Mouse (Mus musculus) limb, embryonic 10.5 days (tissue): ENCODE data around the gene Erf. TPM values are rescaled to one million over a fixed set of nuclear protein-coding genes. Genes with fewer than 3 reads are reported as not detected.
A peak's percentile ranks its signal among the peaks of the same experiment; 100 is the strongest.

Experiments
- DNase-seq: peaks from one replicate; pipeline ENCODE4 v3.0.0-alpha.2; 2017; ENCODE audit warnings: low spot score
- H3K27ac ChIP-seq: fragments of 300-500 bp; sonication (generic); 2 replicates; pipeline ENCODE4 v1.5.1; 2016; ENCODE audit warnings: mild to moderate bottlenecking
- H3K27me3 ChIP-seq: fragments of 300-500 bp; sonication (generic); 2 replicates; pipeline ENCODE4 v1.6.1; 2016; ENCODE audit warnings: low read depth, mild to moderate bottlenecking; ENCODE audit not compliant: poor library complexity, severe bottlenecking
- H3K36me3 ChIP-seq: fragments of 300-500 bp; sonication (generic); 2 replicates; pipeline ENCODE4 v1.6.1; 2016; ENCODE audit warnings: mild to moderate bottlenecking, moderate library complexity
- H3K4me1 ChIP-seq: fragments of 300-500 bp; sonication (generic); 2 replicates; pipeline ENCODE4 v1.6.1; 2016
- H3K4me3 ChIP-seq: fragments of 300-500 bp; sonication (generic); 2 replicates; pipeline ENCODE4 v1.5.1; 2016; ENCODE audit warnings: mild to moderate bottlenecking, moderate library complexity
- H3K9me3 ChIP-seq: fragments of 300-500 bp; sonication (generic); replicated peaks from 2 replicates; pipeline ENCODE4 v1.6.1; 2016; ENCODE audit warnings: mild to moderate bottlenecking
- WGBS: fragments of 180-500 bp; shearing (Covaris S2); methylation state at CpG from one replicate; pipeline ENCODE4 v1.1.7; 2016; 5-methylcytosine and 5-hydroxymethylcytosine counted together
- polyA plus RNA-seq: library from polyadenylated mRNA; unstranded; fragments of >200 nt; fragmentation: Nextera tagmentation; extraction: Ambion mirVana; gene quantifications from 2 replicates; pipeline ENCODE4 v1.2.1, GENCODE M21; 2016

The Erf gene
- polyA plus RNA-seq = 14.2 and 16.6 TPM in 2 replicates

DNA sequence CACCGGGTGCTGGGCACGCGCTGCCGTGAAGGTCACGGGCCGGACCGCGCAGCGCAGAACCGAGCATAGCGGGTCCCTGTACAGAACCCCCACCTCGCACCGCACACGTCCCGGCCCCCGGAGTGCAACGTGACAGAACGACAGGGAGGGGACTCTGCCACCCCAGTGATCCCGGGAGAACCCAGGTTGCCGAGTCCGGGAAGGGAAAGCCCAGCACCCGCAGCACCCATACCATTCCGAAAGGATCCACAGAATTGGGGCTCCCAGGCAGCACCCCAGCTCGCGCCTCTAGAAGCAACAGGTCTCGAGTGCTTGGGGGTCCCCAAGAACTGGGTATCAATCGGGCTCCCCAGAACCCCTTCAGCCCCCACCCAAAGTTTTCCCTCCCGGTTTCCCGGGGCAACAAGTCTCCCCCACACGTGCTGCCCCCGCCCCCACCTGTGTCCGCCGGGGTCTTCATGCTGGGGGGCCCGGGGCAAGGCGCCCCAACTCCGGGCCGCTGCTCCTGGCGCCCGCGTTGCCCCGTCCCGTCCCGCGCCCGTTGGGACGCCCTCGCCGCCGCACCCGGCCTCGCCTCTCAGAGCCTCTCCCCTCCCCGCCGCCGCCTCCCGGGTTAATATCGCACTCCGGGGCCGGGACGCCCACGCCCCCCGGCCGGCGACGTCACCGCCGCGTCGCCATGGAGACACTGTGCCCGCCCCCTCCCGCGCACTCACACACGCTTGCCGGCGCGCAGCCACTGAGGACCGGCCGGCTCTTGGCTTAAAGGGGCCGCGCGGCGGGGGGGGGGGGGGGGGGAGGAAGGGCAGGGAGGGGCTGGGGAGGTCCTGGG, at the start of gene Erf:
Erf (minus strand) TSS at position 621 of the 832 bp plus-strand sequence.
- H3K4me1 ChIP-seq = peaks cover 49% of the 10 kb centered on the region
- DNase-seq = peak; percentile 99
- under 1% methylated on average over 78 of the region's 81 CpGs for WGBS

DNA sequence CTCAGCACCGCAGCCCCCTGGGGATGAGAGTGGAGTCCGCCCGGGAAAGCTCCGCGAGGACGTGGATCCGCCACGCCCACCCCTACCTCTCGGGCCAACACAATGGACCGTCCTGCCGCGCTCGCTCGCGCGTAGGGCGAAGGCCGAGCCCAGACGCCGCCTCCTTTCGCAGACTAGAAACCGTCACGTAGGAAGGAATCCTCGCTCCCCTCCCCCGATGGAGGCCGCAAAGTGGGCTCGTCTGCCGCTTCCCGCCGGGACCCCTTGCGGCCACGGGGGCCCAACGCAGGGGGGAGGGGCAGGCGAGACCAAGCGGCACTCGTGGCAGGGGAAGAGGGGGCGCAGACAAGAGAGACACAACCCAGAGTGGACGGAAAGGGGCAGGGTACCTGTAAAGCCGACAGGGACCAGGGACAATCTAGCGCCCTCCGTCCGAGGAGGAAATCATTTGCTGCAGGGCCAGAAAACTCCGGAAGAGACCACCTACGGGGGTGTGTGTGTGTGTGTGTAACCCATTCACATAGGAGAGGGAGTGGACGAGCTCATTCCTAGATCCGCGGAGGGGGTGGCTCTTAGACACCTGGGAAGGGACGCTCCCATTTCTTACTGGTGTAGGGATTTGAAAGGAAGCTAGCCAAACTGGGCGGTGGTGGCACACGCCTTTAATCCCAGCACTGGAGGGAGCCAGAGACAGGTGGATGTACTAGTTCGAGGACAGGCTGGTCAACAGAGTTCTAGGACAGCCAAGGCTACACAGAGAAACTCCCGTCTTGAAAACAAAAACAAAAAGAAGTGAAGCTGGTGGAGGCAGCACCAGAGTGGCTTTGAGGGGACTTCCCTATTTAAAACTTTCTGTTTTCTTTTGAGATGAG, 47.1 kb upstream of the Erf start, which contains the start of gene Pafah1b3:
Pafah1b3 (minus strand) TSS at position 533 of the 872 bp plus-strand sequence.
- peaks cover 38% of the 10 kb centered on the region for H3K36me3 ChIP-seq
- WGBS = under 1% methylated on average over 52 of the region's 52 CpGs
- H3K4me1 ChIP-seq = peaks cover 38% of the 10 kb centered on the region
- no peaks in the 10 kb centered on the region for H3K9me3 ChIP-seq
- no peaks in the 10 kb centered on the region for H3K27me3 ChIP-seq
- peak within 1 kb of the TSS; percentile 98 for H3K27ac ChIP-seq
- peak; percentile 90 for DNase-seq
- peak within 1 kb of the TSS; percentile 95 for H3K4me3 ChIP-seq

More for the DNA sequence above, at the start of gene Erf:
- H3K36me3 ChIP-seq = peaks cover 32% of the 10 kb centered on the region
- H3K27me3 ChIP-seq = no peaks in the 10 kb centered on the region
- peak within 1 kb of the TSS; percentile 99 for H3K4me3 ChIP-seq
- H3K27ac ChIP-seq = peak within 1 kb of the TSS; percentile 97
- no peaks in the 10 kb centered on the region for H3K9me3 ChIP-seq

DNA sequence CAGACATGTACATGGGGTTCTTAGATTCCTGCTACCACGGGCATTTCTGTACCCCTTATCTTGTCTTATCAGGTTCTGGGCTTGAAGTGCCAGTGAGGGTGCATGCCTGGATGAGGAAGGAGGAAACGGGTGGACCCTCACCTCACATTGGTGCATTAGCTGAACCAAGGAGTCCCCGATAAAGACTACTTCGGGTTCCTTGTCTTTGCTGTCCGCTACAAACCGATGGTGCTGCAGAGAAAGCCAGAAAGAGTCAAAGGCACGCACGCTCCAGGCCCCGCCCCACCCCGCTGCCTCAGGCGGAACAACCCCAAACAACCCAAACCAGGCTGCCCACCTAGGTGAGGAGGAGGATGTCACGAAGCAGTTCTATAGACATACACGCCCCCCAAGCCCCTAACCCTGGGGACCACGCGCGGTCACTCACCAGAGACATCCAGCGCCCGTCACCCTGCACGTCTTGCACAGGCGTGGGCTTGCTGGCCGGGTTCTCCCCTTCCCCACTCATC, 46.4 kb upstream of the Erf start:
- 2% methylated on average over 21 of the region's 21 CpGs for WGBS
- Histone ChIP-seq H3K4me3 (peak overlapping the region; percentile 95), H3K9me3 (no peaks in the 10 kb centered on the region), H3K27ac (peak overlapping the region; percentile 98), H3K4me1 (peaks cover 38% of the 10 kb centered on the region), H3K27me3 (no peaks in the 10 kb centered on the region), H3K36me3 (peaks cover 45% of the 10 kb centered on the region)
- DNase-seq = peak; percentile 77

GRCm38 (mm10) chr7:25294960-25295722, 44.6 kb upstream of the Erf start:
- Histone ChIP-seq H3K9me3 (no peaks in the 10 kb centered on the region), H3K36me3 (peaks cover 64% of the 10 kb centered on the region), H3K27ac (no peak overlapping the region), H3K27me3 (no peaks in the 10 kb centered on the region), H3K4me3 (no peak overlapping the region; the same call in 1 of the 2 replicates), H3K4me1 (peaks cover 32% of the 10 kb centered on the region)
- DNase-seq = no peak
- WGBS = 90% methylated on average over 12 of the region's 12 CpGs

- Histone ChIP-seq H3K4me3 (no peak overlapping the region), H3K4me1 (peaks cover 32% of the 10 kb centered on the region), H3K9me3 (no peaks in the 10 kb centered on the region), H3K27ac (no peak overlapping the region), H3K27me3 (no peaks in the 10 kb centered on the region), H3K36me3 (peaks cover 70% of the 10 kb centered on the region)
- WGBS = 90% methylated on average over 4 of the region's 4 CpGs
- no peak for DNase-seq
Measured at GRCm38 (mm10) chr7:25294495-25294894, 43.9 kb upstream of the Erf start.

DNA sequence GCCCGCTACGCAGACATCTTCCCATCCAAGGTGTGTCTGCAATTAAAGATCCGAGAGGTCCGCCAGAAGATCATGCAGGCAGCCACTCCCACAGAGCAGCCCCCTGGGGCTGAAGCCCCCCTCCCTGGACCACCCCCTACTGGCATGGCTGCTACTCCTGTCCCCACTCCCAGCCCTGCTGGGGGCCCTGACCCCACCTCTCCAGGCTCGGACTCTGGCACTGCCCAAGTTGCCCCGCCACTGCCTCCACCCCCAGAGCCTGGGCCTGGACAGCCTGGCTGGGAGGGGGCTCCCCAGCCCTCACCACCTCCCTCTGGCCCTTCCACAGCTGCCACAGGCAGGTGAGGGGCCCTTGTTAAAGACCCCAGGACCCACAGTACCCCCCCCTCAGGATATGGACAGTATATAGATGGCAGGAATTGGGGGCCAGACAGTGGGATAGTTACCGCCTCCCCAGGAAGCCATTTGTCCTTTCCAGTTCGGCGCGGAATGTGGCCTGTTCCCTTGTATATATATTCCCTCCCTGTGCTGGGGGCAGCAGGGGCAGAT, 42.7 kb upstream of the Erf start:
- peaks cover 29% of the 10 kb centered on the region for H3K4me1 ChIP-seq
- no peak for DNase-seq
- no peaks in the 10 kb centered on the region for H3K27me3 ChIP-seq
- WGBS = 92% methylated on average over 9 of the region's 10 CpGs
- H3K27ac ChIP-seq = no peak overlapping the region
- peak overlapping the region; percentile 3; the same call in 1 of the 2 replicates for H3K4me3 ChIP-seq
- peaks cover 83% of the 10 kb centered on the region for H3K36me3 ChIP-seq
- H3K9me3 ChIP-seq = no peaks in the 10 kb centered on the region

GRCm38 (mm10) chr7:25292107-25292506, 41.5 kb upstream of the Erf start:
- Histone ChIP-seq H3K4me1 (peaks cover 21% of the 10 kb centered on the region), H3K9me3 (no peaks in the 10 kb centered on the region), H3K4me3 (0 out of 2 replicates have a peak overlapping the region, but pooled peaks have one; percentile 10), H3K27me3 (no peaks in the 10 kb centered on the region), H3K27ac (no peak overlapping the region), H3K36me3 (peaks cover 94% of the 10 kb centered on the region)
- WGBS = 82% methylated on average over 7 of the region's 7 CpGs
- no peak for DNase-seq

DNA sequence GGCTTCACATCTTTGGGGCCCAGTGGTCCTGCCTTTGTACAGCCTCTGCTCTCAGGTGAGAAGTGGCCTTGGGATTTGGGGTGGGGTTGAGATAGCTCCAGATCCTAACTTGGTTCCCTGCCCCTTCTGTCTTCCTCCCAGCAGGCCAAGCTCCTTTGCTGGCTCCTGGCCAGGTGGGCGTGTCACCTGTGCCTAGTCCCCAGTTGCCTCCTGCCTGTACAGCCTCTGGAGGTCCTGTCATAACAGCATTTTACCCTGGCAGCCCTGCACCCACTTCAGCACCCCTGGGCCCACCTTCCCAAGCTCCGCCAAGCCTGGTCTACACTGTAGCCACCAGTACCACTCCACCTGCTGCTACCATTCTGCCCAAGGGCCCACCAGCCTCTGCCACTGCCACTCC, 40.4 kb upstream of the Erf start:
- H3K36me3 ChIP-seq = peaks cover 100% of the 10 kb centered on the region
- WGBS = 94% methylated on average over 2 of the region's 2 CpGs
- H3K27ac ChIP-seq = no peak overlapping the region
- 0 out of 2 replicates have a peak, but pooled peaks cover 9% of the 10 kb centered on the region for H3K4me1 ChIP-seq
- no peaks in the 10 kb centered on the region for H3K27me3 ChIP-seq
- no peak overlapping the region for H3K4me3 ChIP-seq
- no peak for DNase-seq
- H3K9me3 ChIP-seq = no peaks in the 10 kb centered on the region

DNA sequence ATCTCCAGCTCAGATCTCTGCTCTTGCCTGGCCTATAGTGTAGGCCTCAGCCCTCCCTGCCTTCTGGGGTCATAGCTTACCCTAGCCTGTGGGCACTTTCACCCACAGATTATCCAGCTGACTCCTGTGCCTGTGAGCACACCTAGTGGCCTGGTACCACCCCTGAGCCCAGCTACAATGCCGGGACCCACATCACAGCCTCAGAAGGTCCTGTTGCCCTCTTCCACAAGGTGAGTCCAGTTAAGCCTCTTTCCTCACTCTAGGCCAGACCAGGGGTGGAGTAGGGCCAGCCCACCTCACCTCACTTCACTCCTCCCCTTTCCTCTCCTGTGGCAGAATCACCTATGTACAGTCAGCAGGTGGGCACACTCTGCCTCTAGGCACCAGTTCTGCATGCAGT, 39.9 kb upstream of the Erf start:
- Histone ChIP-seq H3K27ac (no peak overlapping the region), H3K36me3 (peaks cover 100% of the 10 kb centered on the region), H3K9me3 (no peaks in the 10 kb centered on the region), H3K27me3 (no peaks in the 10 kb centered on the region), H3K4me1 (0 out of 2 replicates have a peak, but pooled peaks cover 5% of the 10 kb centered on the region), H3K4me3 (no peak overlapping the region)
- DNase-seq = no peak
- 85% methylated on average over 1 of the region's 1 CpGs for WGBS

DNA sequence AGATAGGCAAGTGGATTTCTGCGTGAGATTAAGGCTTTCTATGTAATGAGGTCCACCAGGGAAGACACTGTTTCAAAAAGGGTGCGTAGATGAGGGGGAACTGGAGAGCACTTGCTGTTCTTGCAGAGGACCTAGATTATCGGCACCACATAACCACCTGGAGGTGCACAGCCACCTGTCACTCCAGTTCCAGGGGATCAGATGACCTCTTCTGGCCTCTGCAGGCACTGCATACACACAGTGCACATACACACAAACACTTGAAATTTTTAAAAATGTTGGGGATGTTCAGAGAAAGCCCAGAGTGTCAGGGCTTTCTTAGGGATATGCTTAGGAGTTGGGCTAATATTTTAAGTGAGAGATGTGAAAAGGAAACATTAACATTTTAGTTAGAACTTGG, 39.4 kb upstream of the Erf start:
- no peak overlapping the region for H3K4me3 ChIP-seq
- H3K4me1 ChIP-seq = peaks cover 7% of the 10 kb centered on the region; the same call in 1 of the 2 replicates
- WGBS = 98% methylated on average over 3 of the region's 3 CpGs
- no peak overlapping the region for H3K27ac ChIP-seq
- no peaks in the 10 kb centered on the region for H3K27me3 ChIP-seq
- peaks cover 100% of the 10 kb centered on the region for H3K36me3 ChIP-seq
- H3K9me3 ChIP-seq = no peaks in the 10 kb centered on the region
- DNase-seq = no peak

GRCm38 (mm10) chr7:25288721-25289120, 38.2 kb upstream of the Erf start:
- 89% methylated on average over 3 of the region's 3 CpGs for WGBS
- no peak overlapping the region for H3K4me3 ChIP-seq
- H3K27ac ChIP-seq = no peak overlapping the region
- peaks cover 94% of the 10 kb centered on the region for H3K36me3 ChIP-seq
- no peak for DNase-seq
- peaks cover 19% of the 10 kb centered on the region for H3K4me1 ChIP-seq
- H3K9me3 ChIP-seq = no peaks in the 10 kb centered on the region
- no peaks in the 10 kb centered on the region for H3K27me3 ChIP-seq

DNA sequence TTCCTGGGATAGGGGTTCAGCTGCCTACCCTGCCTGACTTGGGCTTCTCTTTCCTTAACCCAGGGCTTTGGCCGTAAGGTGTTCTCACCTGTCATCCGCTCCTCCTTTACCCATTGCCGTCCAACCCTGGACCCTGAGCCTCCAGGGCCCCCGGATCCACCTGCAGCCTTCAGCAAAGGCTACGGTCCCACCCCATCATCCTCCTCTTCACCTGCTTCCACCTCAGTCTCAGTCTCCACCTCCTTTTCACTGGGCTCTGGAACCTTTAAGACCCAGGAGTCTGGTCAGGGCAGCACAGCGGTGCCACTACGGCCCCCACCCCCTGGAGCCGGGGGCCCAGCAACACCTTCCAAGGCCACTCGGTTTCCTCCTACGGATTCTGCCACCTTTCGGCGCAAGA, 37.5 kb upstream of the Erf start:
- peaks cover 21% of the 10 kb centered on the region for H3K4me1 ChIP-seq
- no peak overlapping the region for H3K27ac ChIP-seq
- peaks cover 87% of the 10 kb centered on the region for H3K36me3 ChIP-seq
- DNase-seq = no peak
- no peak overlapping the region for H3K4me3 ChIP-seq
- H3K9me3 ChIP-seq = no peaks in the 10 kb centered on the region
- H3K27me3 ChIP-seq = no peaks in the 10 kb centered on the region
- 94% methylated on average over 12 of the region's 12 CpGs for WGBS
